Mouse (Mus musculus) gastrocnemius, postnatal 10 days (tissue): Measurements from ENCODE around the gene Rnd2. TPM values are rescaled to one million over a fixed set of nuclear protein-coding genes. Genes with fewer than 3 reads are reported as not detected.

Experiments used
- microRNA-seq, 2 experiments: library from miRNA; unstranded; fragments of <30 nt; microRNA quantifications; one replicate each; pipeline ENCODE4 v1.2.0; 2021
- total RNA-seq, 2 experiments: library from RNA; stranded (reverse); gene quantifications; 2 replicates each; pipeline ENCODE4 v1.2.3; 2021

Gene Rnd2
- total RNA-seq, 2 experiments from 2014 or later = 5.0 to 5.8 TPM

Small RNA genes lying within 50 kb of the gene (microRNA-seq; reads per million reads assigned to microRNA genes)
- gene Mir6929 = 1.0 to 1.9 reads per million in 2 experiments

Other genes starting within 250 kb of the Rnd2 start
- gene Ezh1, start 238.5 kb upstream of the Rnd2 start, total RNA-seq = 10 to 100 TPM; 17.2 to 17.7 TPM
- 10 to 100 TPM; 70.5 to 72.8 TPM for gene Ramp2, start 219.0 kb upstream of the Rnd2 start, total RNA-seq
- 10 to 100 TPM; 40.1 to 44.3 TPM for gene Vps25, start 211.3 kb upstream of the Rnd2 start, total RNA-seq
- gene Wnk4, start 204.4 kb upstream of the Rnd2 start, total RNA-seq = 1 to 10 TPM in 1 of 2 experiments, under 1 TPM in 1; 0.35 to 1.4 TPM
- under 1 TPM; 0.14 to 0.18 TPM for gene Cntd1, start 186.0 kb upstream of the Rnd2 start, total RNA-seq
- 10 to 100 TPM; 66.3 to 74.5 TPM for gene Coa3, start 185.9 kb upstream of the Rnd2 start, total RNA-seq
- gene Becn1, start 162.7 kb upstream of the Rnd2 start, total RNA-seq = 10 to 100 TPM; 74.5 to 76.9 TPM
- gene Psme3, start 148.8 kb upstream of the Rnd2 start, total RNA-seq = 10 to 100 TPM; 72.4 TPM
- 1 to 10 TPM; 1.7 to 2.3 TPM for gene Aoc2, start 139.9 kb upstream of the Rnd2 start, total RNA-seq
- 10 to 100 TPM; 25.2 to 31.0 TPM for gene Aoc3, start 134.4 kb upstream of the Rnd2 start, total RNA-seq
- gene G6pc, start 97.4 kb upstream of the Rnd2 start, total RNA-seq = under 1 TPM in 1 of 2 experiments, not detected in 1; 0.14 TPM
- gene Aarsd1, start 47.4 kb upstream of the Rnd2 start, total RNA-seq = 10 to 100 TPM; 17.4 to 17.6 TPM
- gene Gm27029, start 40.2 kb upstream of the Rnd2 start, total RNA-seq = 1 to 10 TPM; 3.5 to 5.2 TPM
- 1 to 10 TPM; 6.5 to 6.8 TPM for gene Rundc1, start 39.9 kb upstream of the Rnd2 start, total RNA-seq
- 100 to 1,000 TPM in 1 of 2 experiments, 10 to 100 TPM in 1; 90.6 to 101 TPM for gene Ptges3l, start 39.7 kb upstream of the Rnd2 start, total RNA-seq
- gene Rpl27, start 22.7 kb upstream of the Rnd2 start, total RNA-seq = 10 to 100 TPM; 55.9 to 84.8 TPM
- 1 to 10 TPM; 6.6 to 7.2 TPM for gene Ifi35, start 16.6 kb upstream of the Rnd2 start, total RNA-seq
- 10 to 100 TPM; 39.4 to 50.2 TPM for gene Vat1, start 1.2 kb downstream of the Rnd2 start, total RNA-seq
- gene Brca1, start 87.0 kb downstream of the Rnd2 start, total RNA-seq = 1 to 10 TPM; 1.9 to 4.6 TPM
- gene Nbr1, start 87.2 kb downstream of the Rnd2 start, total RNA-seq = 10 to 100 TPM; 73.1 to 81.8 TPM
- 1 to 10 TPM; 2.4 to 2.9 TPM for gene Tmem106a, start 117.2 kb downstream of the Rnd2 start, total RNA-seq
- gene Gm11634, start 134.3 kb downstream of the Rnd2 start, total RNA-seq = not detected
- gene Rdm1, start 162.2 kb downstream of the Rnd2 start, total RNA-seq = 10 to 100 TPM; 18.0 to 20.9 TPM
- 10 to 100 TPM in 1 of 2 experiments, 1 to 10 TPM in 1; 7.1 to 10.7 TPM for gene Arl4d, start 200.5 kb downstream of the Rnd2 start, total RNA-seq